Mouse (Mus musculus) lung, postnatal 36 days (tissue): ENCODE measurements around the gene Tmem151a.
"Not testable (repeated sequence)": the region's sequence is repeated elsewhere in the genome, so short reads cannot be mapped to it uniquely, and the experiment has no call there.

ENCODE experiments used
- DNase-seq: peaks from one replicate; pipeline ENCODE4 v3.0.0; 2022; ENCODE audit warnings: mixed read lengths

Gene Tmem151a

DNA sequence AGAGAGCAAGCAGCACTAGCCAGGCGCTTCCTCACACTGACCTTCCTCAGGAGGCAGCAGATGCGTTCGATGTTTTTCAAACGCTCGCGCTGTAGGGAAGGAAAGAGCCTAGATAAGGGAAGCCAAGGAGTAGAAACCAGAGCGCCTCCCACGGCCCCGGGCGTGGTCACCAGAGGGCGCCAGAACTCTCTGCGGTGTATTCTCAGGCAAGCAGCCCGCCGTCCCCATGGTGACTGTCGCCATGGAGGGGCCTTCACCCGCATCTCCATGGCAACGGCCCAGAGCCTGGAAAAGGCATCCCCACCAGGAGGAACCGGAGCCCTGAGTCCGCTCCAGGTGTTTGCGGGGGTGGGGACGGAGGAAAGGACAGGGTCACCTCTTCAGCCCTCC is 8.9 kb upstream of the Tmem151a start:
- peak; percentile 95 for DNase-seq

DNA sequence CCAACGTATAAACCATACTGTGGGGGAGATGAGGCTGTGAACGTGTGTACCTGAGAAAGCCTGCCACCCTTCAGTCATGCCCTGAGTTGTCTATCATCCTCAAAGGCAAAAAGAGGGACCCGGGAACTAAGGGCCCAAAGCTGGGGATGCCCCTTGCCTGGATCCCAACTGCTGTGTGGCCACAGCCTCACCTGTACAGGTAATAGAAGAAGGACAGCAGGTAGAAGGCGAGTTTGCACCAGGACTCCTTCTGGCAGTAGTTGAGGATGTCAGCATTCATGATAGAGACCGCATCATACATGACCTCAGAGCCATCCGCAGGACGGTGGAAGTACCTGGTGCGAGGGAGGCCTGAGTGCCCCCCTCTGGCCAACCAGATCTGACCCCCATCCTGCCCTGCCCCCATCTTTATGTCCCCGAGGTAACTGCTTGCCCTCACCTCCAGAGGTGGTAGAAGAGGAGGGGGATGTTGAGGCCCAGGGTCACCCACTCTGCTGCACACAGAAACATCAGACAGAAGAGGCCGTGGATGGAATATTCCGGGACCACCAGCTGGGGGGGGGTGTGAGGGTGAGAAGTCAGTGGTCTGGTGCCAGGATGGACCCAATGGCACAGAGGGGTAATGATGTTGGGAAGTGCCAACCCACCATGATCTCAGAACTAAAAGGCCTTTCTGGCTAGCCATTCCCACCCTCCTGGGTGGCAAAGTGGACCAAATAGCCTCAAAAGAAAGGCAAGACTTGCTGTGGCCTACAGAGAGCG is 8.3 kb upstream of the Tmem151a start:
- no peak for DNase-seq

DNA sequence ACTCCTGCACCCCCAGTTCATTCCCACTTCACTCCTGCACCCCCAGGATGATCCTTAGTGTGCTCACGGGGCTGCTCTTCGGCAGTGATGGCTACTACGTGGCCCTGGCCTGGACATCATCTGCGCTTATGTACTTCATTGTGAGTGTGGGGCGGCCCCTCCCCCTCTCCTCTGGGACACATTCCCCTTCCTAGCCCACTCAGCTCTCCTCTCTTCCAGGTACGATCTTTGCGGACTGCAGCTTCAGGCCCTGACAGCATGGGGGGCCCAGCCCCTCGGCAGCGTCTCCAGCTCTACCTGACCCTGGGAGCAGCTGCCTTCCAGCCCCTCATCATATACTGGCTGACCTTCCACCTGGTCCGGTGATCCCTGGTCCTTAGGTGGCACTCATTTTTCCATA is 6.8 kb upstream of the Tmem151a start:
- DNase-seq, result no peak

DNA sequence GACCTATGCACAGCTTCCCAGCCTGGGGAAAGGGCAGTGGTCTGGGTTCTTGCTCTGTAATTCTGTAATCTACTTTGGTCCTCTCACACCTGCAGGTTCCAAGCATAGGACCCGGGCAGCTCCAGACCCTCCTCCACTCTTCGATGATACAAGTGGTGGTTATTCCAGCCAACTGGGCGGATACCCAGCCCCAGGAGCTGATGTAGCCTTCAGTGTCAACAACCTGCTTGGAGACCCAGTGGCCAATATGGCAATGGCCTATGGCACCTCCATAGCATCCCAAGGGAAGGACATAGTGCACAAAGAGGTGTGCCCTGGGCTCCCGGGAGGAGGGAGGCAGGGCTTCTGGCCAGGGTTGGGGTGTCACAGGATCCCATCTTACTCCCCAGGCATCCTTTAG is 4.0 kb upstream of the Tmem151a start:
- DNase-seq, result no peak

DNA sequence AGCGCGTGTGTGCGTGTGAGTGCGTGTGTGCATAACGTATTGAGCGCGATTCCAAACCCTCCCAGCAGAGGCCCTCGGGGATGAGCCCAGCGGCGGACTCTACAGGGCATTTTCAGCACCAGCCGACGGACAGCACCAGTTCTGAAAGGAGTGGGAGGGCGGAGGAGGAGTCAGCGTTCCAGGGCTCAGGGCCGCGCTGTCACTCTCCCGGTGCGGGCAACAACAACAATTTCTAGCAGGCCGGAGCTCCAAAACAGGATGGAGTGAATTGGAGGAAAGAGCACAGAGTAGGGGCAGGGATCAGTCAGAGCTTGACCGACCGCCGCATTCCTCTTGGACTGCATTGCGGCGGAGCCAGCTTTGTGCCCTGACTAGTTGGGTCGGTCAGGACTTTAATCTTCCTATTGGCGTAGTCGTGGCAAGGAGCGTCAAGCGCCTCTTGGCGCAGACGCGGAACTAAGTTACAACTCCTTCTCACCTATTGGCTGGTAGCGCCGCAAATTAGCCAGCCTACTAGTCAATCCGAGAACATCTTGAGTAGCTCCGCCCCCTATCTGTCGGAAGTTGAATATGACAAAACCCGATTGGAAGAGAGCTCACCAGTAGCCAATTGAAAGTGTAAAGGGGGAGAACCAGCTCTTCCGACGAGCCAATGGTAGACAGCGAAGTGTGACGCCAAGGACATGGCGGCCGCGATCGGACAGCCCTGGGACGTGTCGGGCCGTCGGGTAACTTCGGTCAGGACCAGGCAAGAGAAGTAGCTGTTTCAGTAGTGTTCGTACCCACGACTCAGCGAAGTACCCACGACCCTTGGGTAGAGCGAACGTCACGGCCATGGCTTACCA is 2.8 kb upstream of the Tmem151a start, which contains the start of gene Yif1a:
Yif1a (plus strand) TSS at position 655 of the 845 bp plus-strand sequence.
- peak; percentile 99 for DNase-seq

DNA sequence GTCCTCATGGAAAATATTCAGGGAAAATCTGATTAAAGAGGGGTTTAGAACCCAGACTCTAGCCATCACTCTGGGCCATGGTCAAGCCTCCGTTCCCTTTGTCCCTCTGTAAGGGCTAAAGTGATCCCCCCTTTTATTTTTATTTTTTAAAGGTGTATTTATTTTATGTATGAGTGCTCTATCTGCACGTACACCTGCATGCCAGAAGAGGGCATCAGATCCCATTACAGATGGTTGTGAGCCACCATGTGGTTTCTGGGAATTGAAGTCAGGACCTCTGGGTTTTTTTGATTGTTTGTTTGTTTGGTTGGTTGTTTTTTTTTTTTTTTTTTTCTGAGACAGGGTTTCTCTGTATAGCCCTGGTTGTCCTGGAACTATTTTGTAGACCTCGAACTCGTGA is 1.2 kb upstream of the Tmem151a start:
- DNase-seq, result not testable (repeated sequence)

DNA sequence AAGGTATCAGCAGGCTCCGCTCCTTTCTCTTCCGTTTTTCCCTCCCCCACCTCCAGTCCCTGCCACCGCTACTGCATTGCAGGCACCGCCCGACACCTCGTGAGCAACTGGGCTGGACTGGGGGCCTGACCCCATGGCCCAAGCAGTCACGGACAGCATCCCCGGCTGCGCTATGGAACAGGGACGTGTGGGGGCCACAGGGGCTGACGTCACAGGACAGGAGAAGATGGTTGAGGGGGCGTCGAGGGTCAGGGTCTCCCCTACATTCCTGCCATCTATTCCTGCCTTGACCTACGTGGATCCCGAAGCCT is 542 bp downstream of the Tmem151a start:
- DNase-seq, result no peak

DNA sequence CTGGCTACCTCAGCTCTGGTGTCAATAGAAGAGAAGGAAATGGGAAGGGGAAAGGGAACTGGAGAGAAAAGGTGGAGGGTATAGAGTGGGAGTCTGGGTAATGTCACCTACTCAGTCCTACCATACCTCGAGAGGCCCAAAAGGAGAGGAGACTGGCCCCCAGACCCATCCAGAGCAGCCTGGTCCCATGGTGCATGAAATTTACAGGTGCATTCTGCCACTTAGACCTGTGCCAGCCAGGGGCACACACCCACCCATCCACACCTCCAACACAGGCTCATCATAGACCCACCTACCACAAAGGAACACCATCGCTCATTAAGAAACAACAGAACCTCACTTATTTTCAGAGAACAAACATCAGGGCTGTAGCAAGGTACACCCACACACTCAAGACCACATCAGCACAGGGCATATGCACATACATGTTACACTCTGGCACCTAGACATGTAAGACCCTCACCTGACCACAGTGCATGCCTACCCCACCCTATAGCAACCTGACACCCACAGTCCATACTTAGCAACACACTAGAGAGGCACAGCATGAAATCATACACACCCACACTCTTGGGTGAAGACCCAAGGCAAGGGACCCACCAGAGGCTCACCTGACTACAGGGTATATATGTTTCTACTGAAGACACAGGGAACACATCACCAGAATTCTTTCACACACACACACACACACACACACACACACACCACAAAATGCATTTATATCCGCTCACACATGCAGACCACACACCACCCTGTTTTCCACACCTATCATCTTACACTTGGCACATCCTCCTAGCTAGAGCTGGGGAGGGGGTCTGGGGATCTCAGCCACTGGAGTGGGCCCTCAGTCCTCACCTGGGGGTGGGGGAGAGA is 1.1 kb downstream of the Tmem151a start:
- no peak for DNase-seq

DNA sequence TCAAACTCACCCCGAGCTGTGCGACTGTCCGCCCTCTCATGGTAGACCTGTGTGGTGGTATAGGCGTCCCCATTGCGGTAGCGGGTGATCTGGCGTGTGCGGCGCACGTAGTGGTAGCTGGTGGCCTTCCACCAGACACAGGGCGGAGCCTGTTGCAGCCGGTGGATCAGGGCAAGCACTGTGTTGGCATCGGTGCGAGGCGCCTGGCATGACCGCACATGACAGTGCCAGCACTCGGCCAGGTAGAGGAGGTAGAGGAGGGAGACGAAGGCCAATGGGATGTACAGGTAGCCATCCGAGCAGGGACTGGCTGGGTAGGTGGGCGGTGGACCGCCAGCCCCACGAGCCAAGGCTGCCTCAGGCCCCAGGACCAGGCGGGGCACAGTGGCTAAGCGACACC is 2.7 kb downstream of the Tmem151a start:
- DNase-seq, result no peak

DNA sequence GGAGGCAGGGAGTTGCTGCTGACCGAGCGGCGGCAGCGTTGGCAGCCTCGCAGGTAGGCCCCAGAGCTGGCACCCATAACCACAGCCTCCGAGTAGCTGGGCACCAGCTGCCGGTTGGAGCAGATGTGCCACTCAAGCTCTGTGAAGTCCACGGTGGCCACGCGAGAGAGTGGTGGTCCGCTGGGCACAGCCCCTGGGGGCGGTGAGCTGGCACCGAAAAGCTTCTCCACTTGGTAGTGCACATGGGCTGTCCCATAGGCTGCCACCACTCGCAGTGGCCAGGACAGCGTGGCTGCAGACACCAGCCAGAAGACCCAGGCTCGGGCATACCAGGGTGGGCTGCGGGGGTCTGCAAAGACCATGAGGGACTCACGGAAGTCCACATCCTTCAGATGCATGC is 3.3 kb downstream of the Tmem151a start:
- DNase-seq, result no peak

DNA sequence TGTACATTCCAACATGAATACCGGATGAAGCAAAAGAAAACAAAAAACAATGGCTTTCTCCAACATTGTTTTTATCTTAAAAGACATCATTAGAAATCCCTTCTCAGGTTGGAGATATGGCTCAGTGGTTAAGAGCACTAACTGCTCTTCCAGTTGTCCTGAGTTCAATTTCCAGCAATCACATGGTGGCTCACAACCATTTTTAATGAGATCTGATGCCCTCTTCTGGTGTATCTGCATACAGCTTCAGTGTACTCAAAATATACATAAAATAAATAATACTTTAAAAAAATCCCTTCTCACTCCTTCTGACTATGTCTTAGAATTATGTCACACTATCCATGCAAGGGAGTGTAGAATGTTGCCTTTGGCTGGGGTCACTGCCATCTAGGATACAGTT is 6.1 kb downstream of the Tmem151a start:
- DNase-seq, result no peak

DNA sequence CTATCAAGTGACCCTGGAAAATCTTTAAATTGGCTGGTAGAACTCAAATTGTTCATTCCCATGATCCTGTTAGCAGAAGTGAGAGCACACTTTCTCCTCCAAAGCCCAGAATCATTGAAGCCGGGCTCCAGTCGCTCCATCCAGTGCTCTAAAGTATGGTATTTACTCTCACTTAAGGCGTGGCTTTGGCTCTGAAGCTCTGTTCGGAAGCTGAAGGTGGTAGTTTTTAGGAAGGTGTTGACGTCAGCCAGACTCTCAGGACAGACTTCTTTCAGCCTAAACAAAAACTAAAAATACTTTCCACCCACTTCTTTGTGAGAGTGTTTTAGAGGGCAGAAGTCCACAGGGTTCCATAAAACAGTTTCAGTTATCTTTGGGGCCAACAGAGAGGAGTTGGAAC is 11.8 kb downstream of the Tmem151a start:
- no peak for DNase-seq

DNA sequence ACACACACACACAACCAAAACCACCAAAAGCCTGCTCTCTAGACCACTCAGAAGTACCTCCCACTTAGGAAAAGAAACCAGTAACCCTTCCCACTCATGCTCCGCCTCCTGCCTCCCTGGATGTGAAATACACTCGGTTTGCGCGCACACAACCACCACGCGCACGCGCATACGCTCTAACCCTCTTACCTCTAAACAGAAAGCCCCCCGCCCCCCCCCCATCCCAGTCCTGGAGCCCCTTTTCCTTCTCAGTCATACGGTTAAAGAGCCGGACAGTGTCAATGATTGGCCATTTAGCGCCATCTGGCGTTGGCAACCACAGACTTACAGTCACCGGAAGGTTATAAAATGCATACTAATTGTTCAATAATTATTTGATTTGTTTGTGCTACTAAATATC is 12.3 kb downstream of the Tmem151a start:
- peak; percentile 85 for DNase-seq

DNA sequence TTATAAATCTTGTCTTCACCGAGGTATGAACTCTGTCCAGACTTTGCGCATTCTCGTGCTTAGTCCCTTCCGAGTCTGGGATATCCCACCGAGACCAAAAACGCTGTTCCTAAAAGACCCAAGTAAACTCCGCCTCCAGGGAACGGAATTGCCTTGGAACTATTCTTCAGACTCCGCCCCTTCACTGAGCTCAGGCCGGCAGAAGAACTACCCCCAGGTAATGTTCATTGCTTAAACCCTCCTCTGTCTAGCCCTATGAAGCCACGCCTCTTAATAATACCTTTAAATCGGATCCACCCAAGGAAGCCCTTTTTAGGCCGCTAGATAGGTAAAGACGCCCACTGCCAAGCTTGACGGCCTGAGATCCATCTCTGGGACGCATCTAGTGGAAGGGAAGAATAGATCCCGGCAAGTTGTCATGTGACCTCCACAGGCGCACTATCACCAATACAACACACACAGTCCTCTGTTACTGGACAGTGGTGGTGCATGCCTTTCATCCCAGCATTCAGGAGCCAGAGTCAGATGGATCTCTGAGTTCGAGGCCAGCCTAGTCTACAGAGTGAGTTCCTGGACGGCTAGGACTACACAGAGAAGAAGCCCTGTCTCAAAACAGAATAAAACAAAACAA is 12.8 kb downstream of the Tmem151a start:
- DNase-seq, result peak; percentile 53

DNA sequence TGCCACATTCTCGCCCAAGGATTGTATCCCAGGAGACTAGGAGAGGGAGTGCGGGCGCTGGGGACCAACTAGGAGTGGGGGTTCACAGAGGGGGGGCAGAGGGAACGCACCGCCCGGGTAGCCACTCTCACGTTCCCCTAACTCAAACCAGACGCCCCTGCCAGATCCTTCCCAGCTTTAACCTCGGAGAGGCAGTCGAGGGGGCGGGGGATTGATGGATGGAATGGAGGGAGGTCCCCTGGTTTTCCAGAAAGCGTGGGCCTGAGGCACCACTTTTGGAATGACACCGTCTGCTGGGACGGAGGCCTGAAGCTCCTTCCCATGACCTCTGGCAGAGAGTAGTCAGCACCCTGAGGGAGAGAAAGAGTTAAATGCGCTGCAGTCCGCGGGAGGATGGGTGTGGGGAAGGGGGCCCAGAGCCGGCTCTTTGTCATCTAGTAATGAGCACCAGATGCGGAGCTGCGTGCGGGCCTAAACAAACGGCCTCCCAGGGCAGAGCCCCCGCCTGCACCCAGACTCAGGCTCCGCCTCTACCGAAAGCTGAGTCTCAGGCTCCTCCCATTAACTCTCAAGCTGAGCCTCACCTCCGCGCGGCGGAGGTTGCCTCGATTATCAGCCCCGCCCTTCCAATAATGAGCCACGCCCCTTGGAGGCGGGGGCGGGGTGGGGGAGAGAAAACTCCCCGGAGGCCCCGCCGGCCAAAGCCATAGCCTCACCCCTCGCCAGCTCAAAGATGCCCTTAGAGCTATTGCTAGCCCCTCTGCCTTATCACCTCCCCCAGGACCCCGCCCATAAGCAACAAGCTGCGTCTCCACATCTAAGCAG is 13.6 kb downstream of the Tmem151a start:
- DNase-seq, result peak; percentile 86

DNA sequence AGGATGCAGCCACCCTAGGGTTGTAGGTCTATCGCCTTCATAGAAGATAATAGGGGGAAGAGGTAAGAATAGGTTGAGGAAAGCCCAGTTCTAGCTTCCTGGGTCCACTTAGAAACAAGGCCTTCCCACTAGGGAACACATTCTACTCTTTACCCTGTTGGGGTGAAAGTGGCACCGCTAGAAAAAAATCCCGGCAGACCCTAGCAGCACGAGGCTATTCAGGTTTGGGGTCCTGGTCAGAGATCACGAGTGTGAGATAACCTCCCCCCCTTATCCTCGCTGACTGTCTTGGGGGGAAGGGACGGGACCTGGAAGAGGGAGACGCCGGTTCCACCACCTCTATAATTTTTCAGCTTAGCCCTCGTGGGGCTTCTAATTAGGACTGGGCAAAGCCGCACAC is 14.3 kb downstream of the Tmem151a start:
- no peak for DNase-seq

DNA sequence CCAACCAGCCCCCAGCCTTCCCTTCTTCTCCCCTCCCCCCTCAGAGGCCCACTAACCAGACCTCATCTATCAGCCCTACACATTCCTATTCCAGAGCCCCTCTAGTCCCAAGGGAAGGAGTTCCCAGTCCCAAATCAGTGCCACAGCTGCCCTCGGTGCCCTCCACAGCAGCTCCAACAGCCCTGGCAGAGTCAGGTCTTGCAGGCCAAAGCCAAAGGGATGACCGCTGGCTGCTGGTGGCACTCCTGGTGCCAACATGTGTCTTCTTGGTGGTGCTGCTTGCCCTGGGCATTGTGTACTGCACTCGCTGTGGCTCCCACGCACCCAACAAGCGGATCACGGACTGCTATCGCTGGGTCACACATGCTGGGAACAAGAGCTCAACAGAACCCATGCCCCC is 15.4 kb downstream of the Tmem151a start:
- no peak for DNase-seq

DNA sequence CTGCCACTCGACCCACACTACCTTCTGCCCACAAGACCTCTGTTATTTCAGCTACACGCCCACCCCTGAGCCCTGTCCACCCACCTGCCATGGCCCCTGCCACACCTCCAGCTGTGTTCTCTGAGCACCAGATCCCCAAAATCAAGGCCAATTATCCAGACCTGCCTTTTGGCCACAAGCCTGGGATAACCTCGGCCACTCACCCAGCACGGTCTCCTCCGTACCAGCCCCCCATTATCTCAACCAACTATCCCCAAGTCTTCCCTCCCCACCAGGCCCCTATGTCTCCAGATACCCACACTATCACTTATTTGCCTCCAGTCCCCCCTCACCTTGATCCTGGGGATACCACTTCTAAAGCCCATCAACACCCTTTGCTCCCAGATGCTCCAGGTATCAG is 15.8 kb downstream of the Tmem151a start:
- DNase-seq, result no peak

DNA sequence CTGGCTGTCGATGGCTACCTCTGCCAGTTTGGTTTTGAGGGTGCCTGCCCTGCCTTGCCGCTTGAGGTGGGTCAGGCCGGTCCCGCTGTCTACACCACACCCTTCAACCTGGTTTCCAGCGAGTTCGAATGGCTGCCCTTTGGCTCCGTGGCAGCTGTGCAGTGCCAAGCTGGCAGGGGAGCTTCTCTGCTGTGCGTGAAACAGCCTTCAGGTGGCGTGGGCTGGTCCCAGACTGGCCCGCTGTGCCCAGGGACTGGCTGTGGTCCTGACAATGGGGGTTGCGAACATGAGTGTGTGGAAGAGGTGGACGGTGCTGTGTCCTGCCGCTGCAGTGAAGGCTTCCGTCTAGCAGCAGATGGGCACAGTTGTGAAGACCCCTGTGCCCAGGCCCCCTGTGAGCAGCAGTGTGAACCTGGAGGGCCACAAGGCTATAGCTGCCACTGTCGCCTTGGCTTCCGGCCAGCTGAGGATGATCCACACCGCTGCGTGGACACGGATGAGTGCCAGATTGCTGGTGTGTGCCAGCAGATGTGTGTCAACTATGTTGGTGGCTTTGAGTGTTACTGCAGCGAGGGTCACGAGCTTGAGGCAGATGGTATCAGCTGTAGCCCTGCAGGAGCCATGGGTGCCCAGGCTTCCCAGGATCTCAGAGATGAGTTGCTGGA is 16.6 kb downstream of the Tmem151a start:
- no peak for DNase-seq

DNA sequence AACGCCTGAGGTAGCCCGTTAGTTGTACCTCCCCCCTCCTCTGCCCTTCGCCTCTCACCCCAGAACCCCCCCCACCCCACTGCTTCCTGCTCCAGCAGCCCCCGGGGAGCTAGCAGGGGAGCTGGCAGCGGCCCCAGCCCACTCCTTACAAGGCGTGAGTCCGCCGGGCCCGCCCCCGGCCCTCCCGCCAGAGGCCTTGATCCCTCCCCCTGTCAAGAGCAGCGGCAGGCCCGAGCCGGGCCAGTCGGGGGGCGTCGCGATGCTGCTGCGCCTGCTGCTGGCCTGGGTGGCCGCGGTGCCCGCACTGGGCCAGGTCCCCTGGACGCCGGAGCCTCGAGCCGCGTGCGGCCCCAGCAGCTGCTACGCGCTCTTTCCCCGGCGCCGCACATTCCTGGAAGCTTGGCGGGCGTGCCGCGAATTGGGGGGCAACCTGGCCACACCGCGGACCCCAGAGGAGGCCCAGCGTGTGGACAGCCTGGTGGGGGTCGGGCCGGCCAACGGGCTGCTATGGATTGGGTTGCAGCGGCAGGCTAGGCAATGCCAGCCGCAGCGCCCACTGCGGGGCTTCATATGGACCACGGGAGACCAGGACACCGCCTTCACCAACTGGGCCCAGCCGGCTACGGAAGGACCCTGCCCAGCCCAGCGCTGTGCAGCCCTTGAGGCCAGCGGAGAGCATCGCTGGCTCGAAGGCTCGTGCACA is 17.3 kb downstream of the Tmem151a start, which contains the start of gene Cd248:
Cd248 (plus strand) TSS at position 212 of the 703 bp plus-strand sequence.
- DNase-seq, result peak; percentile 67
